Mouse (Mus musculus): Measurements from ENCODE around the gene Cyp2a5. TPM values are rescaled to one million over a fixed set of nuclear protein-coding genes. Genes with fewer than 3 reads are reported as not detected.
"Not testable (repeated sequence)": the region's sequence is repeated elsewhere in the genome, so short reads cannot be mapped to it uniquely, and the experiment has no call there.

Cyp2a5 gene
- total and polyA plus RNA-seq, 2 experiments from 2014 or later, result 0.34 to 4.1 TPM

GRCm38 (mm10) chr7:26878581-26878980 is 43.5 kb downstream of the Cyp2a5 start:
- H3K4me3 ChIP-seq (ENCODE audit: low read depth, low read length); ATAC-seq; H3K36me3 ChIP-seq (ENCODE audit: insufficient read depth); DNase-seq; H3K27ac ChIP-seq (ENCODE audit: low read depth, low read length); H3K9ac ChIP-seq; H3K27me3 ChIP-seq (ENCODE audit: insufficient read depth, low read length); H3K4me1 ChIP-seq (ENCODE audit: insufficient read depth); H3K4me2 ChIP-seq (ENCODE audit: low read depth); H3K9me3 ChIP-seq (ENCODE audit: low read length): not testable (repeated sequence)

GRCm38 (mm10) chr7:26880600-26880999 is 45.5 kb downstream of the Cyp2a5 start:
- H3K4me2 ChIP-seq (ENCODE audit: low read depth); H3K27me3 ChIP-seq (ENCODE audit: insufficient read depth, low read length); H3K36me3 ChIP-seq (ENCODE audit: insufficient read depth); H3K4me3 ChIP-seq (ENCODE audit: low read depth, low read length); DNase-seq; H3K4me1 ChIP-seq (ENCODE audit: insufficient read depth); H3K9ac ChIP-seq; H3K27ac ChIP-seq (ENCODE audit: low read depth, low read length); ATAC-seq; H3K9me3 ChIP-seq (ENCODE audit: low read length): not testable (repeated sequence)
- 86% methylated on average over 2 of the region's 3 CpGs for WGBS

Other genes starting within 250 kb of the Cyp2a5 start
- gene Vmn1r185, start 216.8 kb upstream of the Cyp2a5 start, total RNA-seq (2014; rRNA removed), result not detected in 2 replicates
- gene Vmn1r185, start 216.8 kb upstream of the Cyp2a5 start, polyA plus RNA-seq (2015; fragmentation: Nextera tagmentation; extraction: Ambion mirVana), result not detected in 2 replicates
- gene Cyp2b23, start 148.9 kb upstream of the Cyp2a5 start, total RNA-seq (2014; rRNA removed), result not detected in 2 replicates
- not detected in 2 replicates for gene Cyp2b23, start 148.9 kb upstream of the Cyp2a5 start, polyA plus RNA-seq (2015; fragmentation: Nextera tagmentation; extraction: Ambion mirVana)
- gene Cyp2b19, start 78.2 kb upstream of the Cyp2a5 start, total RNA-seq (2014; rRNA removed), result not detected in 2 replicates
- 0.23 and 0.34 TPM in 2 replicates for gene Cyp2b19, start 78.2 kb upstream of the Cyp2a5 start, polyA plus RNA-seq (2015; fragmentation: Nextera tagmentation; extraction: Ambion mirVana)
- 0.15 TPM in 1 of 2 replicates, not detected in the other for gene Cyp2g1, start 26.4 kb upstream of the Cyp2a5 start, total RNA-seq (2014; rRNA removed)
- gene Cyp2g1, start 26.4 kb upstream of the Cyp2a5 start, polyA plus RNA-seq (2015; fragmentation: Nextera tagmentation; extraction: Ambion mirVana), result 0.24 TPM in 1 of 2 replicates, not detected in the other
- not detected in 2 replicates for gene Cyp2a22, start 104.1 kb downstream of the Cyp2a5 start, total RNA-seq (2014; rRNA removed)
- not detected in 2 replicates for gene Cyp2a22, start 104.1 kb downstream of the Cyp2a5 start, polyA plus RNA-seq (2015; fragmentation: Nextera tagmentation; extraction: Ambion mirVana)
- gene Cyp2a12, start 193.8 kb downstream of the Cyp2a5 start, total RNA-seq (2014; rRNA removed), result not detected in 2 replicates
- not detected in 2 replicates for gene Cyp2a12, start 193.8 kb downstream of the Cyp2a5 start, polyA plus RNA-seq (2015; fragmentation: Nextera tagmentation; extraction: Ambion mirVana)

All from forebrain, postnatal 0 days (tissue).